Mouse (Mus musculus): Measurements from ENCODE around the gene Znrf3.

Gene Znrf3

GRCm38 (mm10) chr11:5437646-5438045 lies 7.0 kb downstream of the Znrf3 start:
- DNase-seq (ENCODE audit: low spot score) = no peak

- DNase-seq (ENCODE audit: low spot score) = no peak
These were observed 7.7 kb downstream of the Znrf3 start for GRCm38 (mm10) chr11:5436988-5437387.

DNA sequence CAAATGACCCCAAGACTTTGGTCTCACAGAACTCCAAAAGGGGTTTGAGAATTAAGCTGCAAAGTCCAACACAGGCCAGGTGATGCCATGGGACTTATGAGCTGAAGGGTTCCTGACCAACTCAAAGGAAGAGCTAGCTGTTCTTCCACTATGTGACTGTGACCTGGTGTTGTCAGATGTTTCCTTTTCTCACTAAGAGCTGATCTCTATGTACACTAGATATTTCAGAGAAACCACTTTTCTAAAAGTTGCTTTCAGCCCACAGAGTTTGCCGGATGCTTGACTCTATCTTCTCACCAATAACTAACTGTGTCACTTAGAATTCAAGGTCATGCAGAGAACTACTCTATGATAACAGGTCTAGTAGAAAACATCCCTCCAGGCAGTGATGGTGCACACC lies 9.2 kb downstream of the Znrf3 start:
- DNase-seq (ENCODE audit: low spot score) = no peak

GRCm38 (mm10) chr11:5432330-5432729 lies 12.3 kb downstream of the Znrf3 start:
- DNase-seq (ENCODE audit: low spot score) = no peak

DNA sequence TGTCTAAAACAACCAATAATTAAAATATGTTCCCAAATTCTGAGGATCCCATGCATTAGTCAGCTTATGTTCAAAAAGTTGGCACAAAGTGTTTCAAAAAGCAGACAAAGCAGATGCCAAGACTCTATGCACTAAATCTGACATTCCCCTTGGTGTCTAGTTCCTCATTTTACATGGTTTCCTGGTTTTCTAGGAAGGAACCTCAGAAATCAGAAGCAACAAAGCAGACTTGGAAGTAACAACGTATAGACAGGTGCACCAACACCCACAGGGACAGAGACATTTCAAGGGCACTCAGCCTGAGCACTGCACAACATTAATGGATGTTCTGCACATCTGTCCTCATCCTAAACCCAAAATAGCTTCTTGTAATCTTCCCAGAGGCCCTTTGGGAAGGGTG lies 13.8 kb downstream of the Znrf3 start:
- no peak for DNase-seq (ENCODE audit: low spot score)

- DNase-seq (ENCODE audit: low spot score) = no peak
These were observed 15.1 kb downstream of the Znrf3 start for GRCm38 (mm10) chr11:5429396-5430190.

DNA sequence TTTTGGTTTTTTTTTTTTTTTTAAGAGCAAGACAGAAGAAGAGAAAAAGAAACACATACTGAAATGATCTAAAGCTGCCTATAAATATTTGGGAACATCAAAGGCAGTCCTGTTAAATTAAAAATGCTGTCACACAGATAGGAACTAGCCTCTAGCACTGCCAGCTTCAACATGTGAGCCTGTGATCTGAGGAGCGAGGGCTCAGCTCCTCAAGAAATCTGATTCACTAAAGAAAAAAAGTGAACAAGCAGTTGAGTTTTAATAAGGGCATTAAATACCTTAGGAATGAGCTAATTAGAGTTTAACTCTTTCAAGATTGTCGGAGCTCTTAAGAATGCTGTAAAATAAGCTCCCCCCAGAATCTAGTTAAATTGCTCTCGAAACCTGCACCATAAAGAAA lies 17.4 kb downstream of the Znrf3 start:
- no peak for DNase-seq (ENCODE audit: low spot score)

DNA sequence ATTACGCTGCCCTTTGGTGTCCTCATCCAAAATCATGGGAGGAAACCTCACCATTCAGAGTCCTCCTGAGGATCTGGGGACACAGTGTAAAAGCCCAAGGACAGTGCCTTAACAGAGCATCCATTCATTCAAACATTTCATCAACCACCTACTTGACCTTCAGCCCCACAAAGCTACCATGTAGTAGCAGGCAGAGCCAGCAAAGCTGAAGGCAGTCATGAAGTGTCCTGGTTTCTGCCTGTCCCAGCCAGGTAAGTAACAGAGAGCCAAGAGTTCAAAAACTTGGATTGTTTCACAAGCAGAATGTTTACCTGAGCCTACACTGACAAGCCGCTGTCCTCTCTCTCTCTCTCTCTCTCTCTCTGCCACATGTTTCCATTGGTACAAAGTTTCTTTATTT lies 18.3 kb downstream of the Znrf3 start:
- no peak for DNase-seq (ENCODE audit: low spot score)

- no peak for DNase-seq (ENCODE audit: low spot score)
These were observed 19.5 kb downstream of the Znrf3 start for GRCm38 (mm10) chr11:5425106-5425505.

- no peak for DNase-seq (ENCODE audit: low spot score)
These were observed 20.5 kb downstream of the Znrf3 start for GRCm38 (mm10) chr11:5424185-5424584.

GRCm38 (mm10) chr11:5423000-5423399 lies 21.6 kb downstream of the Znrf3 start:
- no peak for DNase-seq (ENCODE audit: low spot score)

GRCm38 (mm10) chr11:5422252-5422636 lies 22.4 kb downstream of the Znrf3 start:
- DNase-seq (ENCODE audit: low spot score) = no peak

GRCm38 (mm10) chr11:5421506-5422251 lies 23.0 kb downstream of the Znrf3 start:
- DNase-seq (ENCODE audit: low spot score) = peak; percentile 92

- DNase-seq (ENCODE audit: low spot score) = no peak
These were observed 28.9 kb downstream of the Znrf3 start for GRCm38 (mm10) chr11:5415617-5416338.

DNA sequence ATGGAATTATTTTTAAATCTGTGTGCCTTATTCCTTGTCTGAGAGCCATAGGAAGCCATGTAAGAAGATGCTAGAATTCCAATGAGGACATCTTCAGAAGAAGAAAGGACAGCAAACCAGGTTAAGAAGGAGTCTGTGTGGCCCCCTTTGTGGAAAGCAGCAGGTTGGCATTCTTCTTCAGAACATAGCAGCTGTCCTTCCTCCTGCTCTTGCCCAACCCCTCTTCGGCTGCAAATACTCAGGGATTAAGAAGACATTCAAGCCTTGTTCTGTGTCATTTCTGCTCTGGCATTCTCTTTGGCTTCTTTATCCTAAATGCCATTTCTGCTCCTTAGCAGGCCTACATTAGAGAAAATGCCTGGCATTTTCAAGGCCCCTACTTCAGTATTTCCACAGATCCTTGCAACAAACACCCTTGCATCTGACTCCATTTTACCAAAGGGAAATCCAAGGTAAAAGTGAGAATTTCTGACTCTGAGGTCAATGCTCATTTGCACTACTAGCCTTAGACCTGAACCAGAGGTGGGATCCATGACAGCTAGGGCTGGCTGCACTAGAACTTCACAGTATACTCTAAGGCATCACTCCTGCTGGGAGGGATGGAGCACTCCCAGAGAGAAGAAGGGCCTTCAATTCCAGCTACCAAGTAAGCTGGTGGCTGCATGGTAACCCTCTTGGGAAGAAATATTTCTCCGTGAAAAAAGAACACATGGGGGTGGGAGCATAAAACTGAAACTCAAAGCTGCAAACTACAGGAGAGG lies 29.6 kb downstream of the Znrf3 start:
- DNase-seq (ENCODE audit: low spot score) = no peak

DNA sequence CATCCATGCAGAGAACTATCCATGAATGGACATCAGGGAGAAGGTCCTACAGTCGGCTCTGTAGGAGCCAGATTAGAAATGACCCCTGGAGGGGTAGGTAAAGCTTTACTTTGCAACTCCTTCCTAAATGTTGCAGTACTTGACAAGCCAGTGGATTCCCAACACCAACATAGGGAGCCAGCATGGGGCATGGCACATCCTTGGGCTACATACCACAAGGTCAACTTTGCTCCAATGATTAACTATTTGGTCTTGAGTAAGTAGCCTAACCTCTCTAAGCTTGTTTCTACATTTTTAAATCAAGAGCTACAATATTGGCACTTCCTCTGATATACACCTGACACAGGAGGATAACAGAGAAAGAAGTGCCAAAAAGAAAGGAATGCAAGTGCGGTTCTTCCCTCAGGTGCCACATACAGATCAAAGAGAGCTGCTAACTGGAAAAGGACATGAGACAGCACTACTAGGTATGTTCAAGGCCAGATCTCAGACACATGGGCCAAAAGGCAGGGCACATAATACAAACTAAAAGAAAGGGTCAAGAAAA lies 31.9 kb downstream of the Znrf3 start:
- DNase-seq (ENCODE audit: low spot score) = no peak

DNA sequence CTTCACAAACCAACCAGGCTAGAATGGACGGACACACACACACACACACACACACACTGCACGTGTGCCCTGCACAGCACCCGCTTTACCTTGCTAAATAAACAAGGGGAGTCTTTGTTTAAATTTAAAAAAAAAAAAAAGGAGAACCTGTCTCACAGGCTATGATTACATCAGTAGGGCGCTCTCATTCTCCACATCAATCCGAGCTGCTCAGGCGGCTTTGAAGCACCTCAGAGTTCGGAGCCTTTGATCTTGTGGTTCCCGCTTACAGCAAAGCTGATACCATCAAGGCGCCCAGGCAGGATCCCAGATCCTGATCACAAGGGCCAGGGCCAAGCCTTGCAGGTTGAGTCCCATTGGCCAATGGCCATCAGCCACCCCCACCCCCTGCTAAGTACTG lies 33.1 kb downstream of the Znrf3 start:
- no peak for DNase-seq (ENCODE audit: low spot score)

DNA sequence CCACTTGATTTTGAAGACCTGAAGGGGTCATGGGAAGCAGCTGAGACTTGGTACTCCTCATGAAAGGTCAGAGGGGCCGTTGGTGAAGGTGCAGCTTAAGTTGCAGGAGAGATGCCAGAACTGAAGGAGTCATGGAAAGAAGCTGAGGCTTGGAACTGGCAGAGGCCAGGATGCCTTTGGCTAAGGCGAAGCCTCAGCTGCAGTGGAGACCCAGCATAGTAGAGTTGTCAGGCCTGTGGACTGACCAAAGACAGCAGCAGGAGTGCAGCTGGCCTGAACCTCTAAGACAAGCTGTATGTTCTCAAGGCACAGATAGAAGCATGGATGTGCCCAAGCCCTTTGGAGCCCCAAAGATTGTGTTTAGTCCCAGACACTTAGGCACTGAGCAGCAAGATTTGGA lies 40.5 kb downstream of the Znrf3 start:
- DNase-seq (ENCODE audit: low spot score) = no peak

DNA sequence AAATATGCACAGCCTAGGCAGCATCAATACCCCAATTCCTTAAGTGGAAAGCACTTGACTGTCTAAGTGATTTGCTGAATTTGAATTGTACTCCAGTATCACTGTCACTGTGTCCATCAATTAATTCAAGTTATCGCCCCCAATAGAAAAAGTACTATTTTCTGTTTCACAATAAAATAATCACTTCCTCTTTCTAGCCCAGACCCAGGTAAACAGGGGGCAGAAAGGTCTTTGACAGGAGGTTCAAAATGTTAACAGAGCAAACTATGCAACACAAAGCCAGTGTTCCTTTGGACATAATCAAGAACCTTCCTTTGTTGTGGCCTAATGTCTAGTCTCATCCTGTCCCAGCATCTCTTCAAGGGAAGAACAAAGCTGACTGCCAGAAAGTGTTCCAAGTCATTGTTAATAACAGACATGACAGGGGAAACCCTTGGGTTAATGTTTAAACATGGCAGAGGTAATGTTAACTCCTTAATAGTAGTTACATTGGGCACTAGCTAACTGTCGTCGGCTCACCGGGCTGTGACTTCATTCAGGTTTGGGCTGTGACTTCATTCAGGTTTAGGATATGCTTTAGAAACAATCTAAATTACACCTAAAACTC lies 42.4 kb downstream of the Znrf3 start:
- DNase-seq (ENCODE audit: low spot score) = no peak

DNA sequence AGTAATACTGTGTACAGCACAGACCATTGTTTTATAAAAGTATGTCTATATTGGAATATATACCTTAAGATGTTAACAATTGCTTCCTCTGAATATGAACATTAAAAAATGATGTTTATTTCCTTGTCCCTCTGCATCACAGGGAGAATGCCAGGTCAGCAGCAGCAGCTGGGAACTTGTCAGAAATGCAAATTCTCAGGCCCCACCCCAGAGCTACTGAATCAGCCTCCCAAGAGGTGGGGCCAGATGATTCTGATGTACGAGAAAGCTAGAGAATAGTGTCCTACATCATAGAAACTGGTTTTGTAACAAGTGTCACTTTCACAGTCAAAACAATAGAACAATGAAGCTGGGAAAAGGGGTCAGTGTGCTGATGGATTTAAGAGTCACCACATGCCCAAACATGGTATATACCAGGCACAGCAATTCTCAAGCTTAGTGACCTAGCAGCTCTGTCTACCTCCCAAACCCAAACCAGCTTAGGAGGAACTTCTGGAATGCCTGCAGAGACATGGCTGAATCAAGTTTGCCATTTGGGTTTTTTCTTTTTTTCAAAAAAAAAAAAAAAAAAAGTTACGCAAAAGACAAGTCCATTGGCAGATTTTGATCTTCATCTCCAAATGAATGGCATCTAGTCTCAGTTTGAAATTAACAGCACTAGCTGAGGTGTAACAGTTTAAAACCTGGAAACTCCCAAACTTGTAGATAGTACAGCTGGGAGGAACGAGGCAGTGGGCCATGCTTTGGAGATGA lies 46.2 kb downstream of the Znrf3 start:
- no peak for DNase-seq (ENCODE audit: low spot score)

Data from adipocyte (in vitro differentiated cells).